In genomic region chr10:127514764-127515163, GRCm38 (mm10) we compare ENCODE assay signal across 8 mouse cellular contexts. TPM values are rescaled to one million over a fixed set of nuclear protein-coding genes. Genes with fewer than 3 reads are reported as not detected.
DNase-seq lines count a peak whose midpoint lies in the region; ATAC-seq lines count a peak whose summit lies in the region.

Gene Ndufa4l2, plus strand, starts transcription at chr10:127514967.

- peaks cover 26% of the 10 kb centered on the region for H3K36me3 ChIP-seq in liver, embryonic 11.5 days (ENCODE audit: control insufficient read depth, insufficient read depth, low read length)
- peaks cover 11% of the 10 kb centered on the region for H3K36me3 ChIP-seq in forebrain, embryonic 15.5 days
- H3K36me3 ChIP-seq in hindbrain, embryonic 11.5 days (ENCODE audit: control insufficient read depth, insufficient read depth, low read length): peaks cover 3% of the 10 kb centered on the region; the same call in 1 of the 2 replicates
- peaks cover 22% of the 10 kb centered on the region for H3K36me3 ChIP-seq in lung, embryonic 16.5 days (ENCODE audit: control insufficient read depth, insufficient read depth, low read length)

- peak; percentile 48 for DNase-seq in liver, embryonic 11.5 days (ENCODE audit: low spot score)
- no peak for DNase-seq in liver
- DNase-seq in hindbrain, embryonic 11.5 days (ENCODE audit: low spot score): no peak
- DNase-seq in layer of hippocampus, adult 18-20 months (ENCODE audit: low spot score in 2 of 2): no peak
- no peak for DNase-seq in right cerebral cortex, postnatal 10 days (ENCODE audit: low spot score in 2 of 2)
- no peak for DNase-seq in ovary, postnatal 10 days (ENCODE audit: low spot score)

- H3K4me1 ChIP-seq in liver, embryonic 11.5 days (replicated peaks; ENCODE audit: control insufficient read depth, insufficient read depth, low read length): peaks cover 67% of the 10 kb centered on the region
- H3K4me1 ChIP-seq in forebrain, embryonic 15.5 days: peaks cover 49% of the 10 kb centered on the region
- H3K4me1 ChIP-seq in hindbrain, embryonic 11.5 days (replicated peaks; ENCODE audit: control insufficient read depth, insufficient read depth, low read length): peaks cover 43% of the 10 kb centered on the region
- peaks cover 56% of the 10 kb centered on the region for H3K4me1 ChIP-seq in lung, embryonic 16.5 days (replicated peaks; ENCODE audit: control insufficient read depth, insufficient read depth, low read length)

- H3K4me3 ChIP-seq in liver, embryonic 11.5 days (ENCODE audit: low read depth, low read length): peak within 1 kb of the TSS; percentile 45
- H3K4me3 ChIP-seq in forebrain, embryonic 15.5 days: peak within 1 kb of the TSS; percentile 51; the same call in 1 of the 2 replicates
- H3K4me3 ChIP-seq in hindbrain, embryonic 11.5 days (ENCODE audit: low read depth, low read length): no peak within 1 kb of the TSS
- H3K4me3 ChIP-seq in lung, embryonic 16.5 days (ENCODE audit: low read length): peak within 1 kb of the TSS; percentile 37

- ATAC-seq in liver, embryonic 11.5 days (replicated peaks; ENCODE audit: low FRiP score): no peak
- no peak for ATAC-seq in forebrain, embryonic 15.5 days (replicated peaks)
- ATAC-seq in hindbrain, embryonic 11.5 days (ENCODE audit: low FRiP score): no peak
- ATAC-seq in lung, embryonic 16.5 days (ENCODE audit: low read depth): no peak

- H3K9ac ChIP-seq in liver, embryonic 11.5 days (ENCODE audit: low read depth, low read length): peak within 1 kb of the TSS; percentile 48; the same call in 1 of the 2 replicates
- H3K9ac ChIP-seq in forebrain, embryonic 15.5 days (replicated peaks): 0 out of 2 replicates have a peak within 1 kb of the TSS, but pooled peaks have one; percentile 37
- H3K9ac ChIP-seq in hindbrain, embryonic 11.5 days (ENCODE audit: low read depth, low read length): no peak within 1 kb of the TSS
- H3K9ac ChIP-seq in lung, embryonic 16.5 days (ENCODE audit: low read length): peak within 1 kb of the TSS; percentile 41

- peak within 1 kb of the TSS; percentile 82 for H3K4me2 ChIP-seq in liver, embryonic 11.5 days
- peak within 1 kb of the TSS; percentile 95 for H3K4me2 ChIP-seq in forebrain, embryonic 15.5 days (replicated peaks)
- peak within 1 kb of the TSS; percentile 4 for H3K4me2 ChIP-seq in hindbrain, embryonic 11.5 days (replicated peaks; ENCODE audit: low read depth, low read length)
- peak within 1 kb of the TSS; percentile 50 for H3K4me2 ChIP-seq in lung, embryonic 16.5 days (ENCODE audit: low read depth, low read length)

- no peak within 1 kb of the TSS; the same call in 1 of the 2 replicates for H3K27ac ChIP-seq in liver, embryonic 11.5 days (ENCODE audit: low read depth, low read length)
- H3K27ac ChIP-seq in forebrain, embryonic 15.5 days (replicated peaks): no peak within 1 kb of the TSS; the same call in 1 of the 2 replicates
- H3K27ac ChIP-seq in hindbrain, embryonic 11.5 days (ENCODE audit: low read depth, low read length): peak within 1 kb of the TSS; percentile 90; the same call in 1 of the 2 replicates
- H3K27ac ChIP-seq in lung, embryonic 16.5 days (ENCODE audit: low read length): peak within 1 kb of the TSS; percentile 87

- WGBS in liver, embryonic 11.5 days: 8% methylated on average over 6 of the region's 6 CpGs
- WGBS in forebrain, embryonic 15.5 days: 27% methylated on average over 6 of the region's 6 CpGs
- WGBS in hindbrain, embryonic 11.5 days: 8% methylated on average over 6 of the region's 6 CpGs
- 16% methylated on average over 6 of the region's 6 CpGs for WGBS in lung, embryonic 16.5 days

- peaks cover 51% of the 10 kb centered on the region for H3K27me3 ChIP-seq in liver, embryonic 11.5 days (replicated peaks; ENCODE audit: control insufficient read depth, insufficient read depth, low read length)
- H3K27me3 ChIP-seq in forebrain, embryonic 15.5 days: peaks cover 15% of the 10 kb centered on the region; the same call in 1 of the 2 replicates
- peaks cover 41% of the 10 kb centered on the region for H3K27me3 ChIP-seq in hindbrain, embryonic 11.5 days (ENCODE audit: control insufficient read depth, insufficient read depth, low read length)
- peaks cover 35% of the 10 kb centered on the region for H3K27me3 ChIP-seq in lung, embryonic 16.5 days (ENCODE audit: control insufficient read depth, insufficient read depth, low read depth, low read length)

- H3K9me3 ChIP-seq in liver, embryonic 11.5 days (ENCODE audit: control insufficient read depth, low read length): no peaks in the 10 kb centered on the region
- no peaks in the 10 kb centered on the region for H3K9me3 ChIP-seq in forebrain, embryonic 15.5 days
- no peaks in the 10 kb centered on the region for H3K9me3 ChIP-seq in hindbrain, embryonic 11.5 days (ENCODE audit: control insufficient read depth, low read length)
- no peaks in the 10 kb centered on the region; the same call in 1 of the 2 replicates for H3K9me3 ChIP-seq in lung, embryonic 16.5 days (ENCODE audit: control insufficient read depth, low read length)

RNA-seq across cellular contexts. Expression of gene Ndufa4l2, which starts in this region (rescaled TPM):
- 34.2 TPM in 2 replicates for polyA plus RNA-seq in liver, embryonic 11.5 days (2014; fragmentation: Nextera tagmentation; extraction: Ambion mirVana)
- polyA plus RNA-seq in forebrain, embryonic 15.5 days (2015; fragmentation: Nextera tagmentation; extraction: Ambion mirVana): 17.1 and 18.0 TPM in 2 replicates
- 6.5 and 7.0 TPM in 2 replicates for polyA plus RNA-seq in hindbrain, embryonic 11.5 days (2014; fragmentation: Nextera tagmentation; extraction: Ambion mirVana)
- polyA plus RNA-seq in lung, embryonic 16.5 days (2015; fragmentation: Nextera tagmentation; extraction: Ambion mirVana): 155 and 169 TPM in 2 replicates
- 1 to 10 TPM; 3.6 to 3.8 TPM for total RNA-seq in layer of hippocampus, adult 18-20 months (2021)

Comparison
In these comparisons a context has a peak if more than half of its experiments do, and no peak if none do; other contexts are left out.
1. H3K27ac ChIP-seq: peak in hindbrain, embryonic 11.5 days (single experiment) and lung, embryonic 16.5 days (single experiment); none in liver, embryonic 11.5 days (single experiment) and forebrain, embryonic 15.5 days (single experiment).
2. H3K4me2 ChIP-seq: peak in every context shown above with its lines; median percentile 95 in forebrain, embryonic 15.5 days; 82 in liver, embryonic 11.5 days; 50 in lung, embryonic 16.5 days; 4 in hindbrain, embryonic 11.5 days.